Mouse (Mus musculus): ENCODE results near the gene Cyp2e1. TPM values are rescaled to one million over a fixed set of nuclear protein-coding genes. Genes with fewer than 3 reads are reported as not detected.

Gene Cyp2e1
- polyA plus RNA-seq, 1 experiment from 2014 or later: not detected

DNA sequence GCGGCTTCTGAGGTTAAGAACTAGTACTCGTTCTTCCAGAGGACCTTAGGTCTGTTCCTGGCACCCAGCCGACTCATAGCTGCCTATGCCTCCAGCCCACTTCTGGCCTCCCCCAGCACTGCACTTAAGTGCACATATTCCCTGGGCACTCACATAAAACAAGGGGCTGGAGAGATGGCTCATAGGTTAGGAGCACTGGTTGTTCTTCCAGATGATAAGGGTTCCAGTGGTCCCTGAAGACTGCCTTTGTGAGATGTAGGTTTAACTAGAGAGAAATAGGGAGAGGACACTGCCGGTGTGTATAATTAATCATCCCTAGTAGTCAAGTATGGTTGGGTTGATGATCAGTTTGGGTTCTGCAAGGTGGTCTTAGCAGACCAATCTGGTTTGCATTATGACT is 59.2 kb downstream of the Cyp2e1 start:
- Histone ChIP-seq H3K27me3 (replicated peaks; ENCODE audit: control insufficient read depth, insufficient read depth, low read length) (no peaks in the 10 kb centered on the region), H3K9me3 (ENCODE audit: control insufficient read depth, low read length) (no peaks in the 10 kb centered on the region), H3K4me3 (ENCODE audit: low read length) (no peak overlapping the region), H3K27ac (ENCODE audit: low read depth, low read length) (no peak overlapping the region), H3K36me3 (ENCODE audit: control insufficient read depth, insufficient read depth, low read length) (no peaks in the 10 kb centered on the region), H3K9ac (ENCODE audit: low read depth, low read length) (no peak overlapping the region), H3K4me1 (ENCODE audit: control insufficient read depth, insufficient read depth, low read depth, low read length) (peaks cover 6% of the 10 kb centered on the region), H3K4me2 (ENCODE audit: low read length) (no peak overlapping the region)
- WGBS: 89% methylated on average over 4 of the region's 4 CpGs
- ATAC-seq: no peak

Other genes starting within 250 kb of the Cyp2e1 start
- gene Olfr538, start 195.9 kb upstream of the Cyp2e1 start, polyA plus RNA-seq (2015; fragmentation: Nextera tagmentation; extraction: Ambion mirVana): not detected in 2 replicates
- gene Olfr46, start 162.5 kb upstream of the Cyp2e1 start, polyA plus RNA-seq (2015; fragmentation: Nextera tagmentation; extraction: Ambion mirVana): 0.05 TPM in 1 of 2 replicates, not detected in the other
- gene Olfr61, start 134.8 kb upstream of the Cyp2e1 start, polyA plus RNA-seq (2015; fragmentation: Nextera tagmentation; extraction: Ambion mirVana): not detected in 2 replicates
- gene Olfr53, start 117.3 kb upstream of the Cyp2e1 start, polyA plus RNA-seq (2015; fragmentation: Nextera tagmentation; extraction: Ambion mirVana): not detected in 2 replicates
- 0.05 TPM in 1 of 2 replicates, not detected in the other for gene Olfr539, start 103.8 kb upstream of the Cyp2e1 start, polyA plus RNA-seq (2015; fragmentation: Nextera tagmentation; extraction: Ambion mirVana)
- gene Olfr45, start 81.8 kb upstream of the Cyp2e1 start, polyA plus RNA-seq (2015; fragmentation: Nextera tagmentation; extraction: Ambion mirVana): not detected in 2 replicates
- gene Olfr541, start 66.5 kb upstream of the Cyp2e1 start, polyA plus RNA-seq (2015; fragmentation: Nextera tagmentation; extraction: Ambion mirVana): not detected in 2 replicates
- gene Syce1, start 24.1 kb downstream of the Cyp2e1 start, polyA plus RNA-seq (2015; fragmentation: Nextera tagmentation; extraction: Ambion mirVana): 0.60 and 0.89 TPM in 2 replicates
- gene Zfp941, start 58.4 kb downstream of the Cyp2e1 start, polyA plus RNA-seq (2015; fragmentation: Nextera tagmentation; extraction: Ambion mirVana): 28.8 and 32.3 TPM in 2 replicates
- gene Urah, start 71.3 kb downstream of the Cyp2e1 start, polyA plus RNA-seq (2015; fragmentation: Nextera tagmentation; extraction: Ambion mirVana): not detected in 2 replicates
- not detected in 2 replicates for gene Scgb1c1, start 81.8 kb downstream of the Cyp2e1 start, polyA plus RNA-seq (2015; fragmentation: Nextera tagmentation; extraction: Ambion mirVana)
- 0.21 and 0.29 TPM in 2 replicates for gene Odf3, start 84.1 kb downstream of the Cyp2e1 start, polyA plus RNA-seq (2015; fragmentation: Nextera tagmentation; extraction: Ambion mirVana)
- 0.19 TPM in 1 of 2 replicates, not detected in the other for gene Gm45785, start 92.6 kb downstream of the Cyp2e1 start, polyA plus RNA-seq (2015; fragmentation: Nextera tagmentation; extraction: Ambion mirVana)
- gene Ric8a, start 93.2 kb downstream of the Cyp2e1 start, polyA plus RNA-seq (2015; fragmentation: Nextera tagmentation; extraction: Ambion mirVana): 110 and 112 TPM in 2 replicates
- 37.5 and 47.5 TPM in 2 replicates for gene Bet1l, start 93.8 kb downstream of the Cyp2e1 start, polyA plus RNA-seq (2015; fragmentation: Nextera tagmentation; extraction: Ambion mirVana)
- 259 and 260 TPM in 2 replicates for gene Psmd13, start 118.2 kb downstream of the Cyp2e1 start, polyA plus RNA-seq (2015; fragmentation: Nextera tagmentation; extraction: Ambion mirVana)
- 60.8 and 70.6 TPM in 2 replicates for gene Sirt3, start 118.6 kb downstream of the Cyp2e1 start, polyA plus RNA-seq (2015; fragmentation: Nextera tagmentation; extraction: Ambion mirVana)
- gene Cox8b, start 136.7 kb downstream of the Cyp2e1 start, polyA plus RNA-seq (2015; fragmentation: Nextera tagmentation; extraction: Ambion mirVana): 2.0 TPM in 1 of 2 replicates, not detected in the other
- gene Nlrp6, start 157.2 kb downstream of the Cyp2e1 start, polyA plus RNA-seq (2015; fragmentation: Nextera tagmentation; extraction: Ambion mirVana): 0.65 and 0.75 TPM in 2 replicates
- 8.3 and 10.4 TPM in 2 replicates for gene Pgghg, start 177.7 kb downstream of the Cyp2e1 start, polyA plus RNA-seq (2015; fragmentation: Nextera tagmentation; extraction: Ambion mirVana)
- gene Ifitm5, start 186.6 kb downstream of the Cyp2e1 start, polyA plus RNA-seq (2015; fragmentation: Nextera tagmentation; extraction: Ambion mirVana): 0.49 and 1.7 TPM in 2 replicates
- gene Gm45717, start 192.2 kb downstream of the Cyp2e1 start, polyA plus RNA-seq (2015; fragmentation: Nextera tagmentation; extraction: Ambion mirVana): not detected in 2 replicates
- gene Ifitm2, start 192.2 kb downstream of the Cyp2e1 start, polyA plus RNA-seq (2015; fragmentation: Nextera tagmentation; extraction: Ambion mirVana): 182 and 202 TPM in 2 replicates
- 15.2 and 19.4 TPM in 2 replicates for gene Ifitm1, start 203.5 kb downstream of the Cyp2e1 start, polyA plus RNA-seq (2015; fragmentation: Nextera tagmentation; extraction: Ambion mirVana)
- 41.2 and 43.1 TPM in 2 replicates for gene Ifitm3, start 247.0 kb downstream of the Cyp2e1 start, polyA plus RNA-seq (2015; fragmentation: Nextera tagmentation; extraction: Ambion mirVana)